Mouse (Mus musculus) liver, adult 2 months (tissue): ENCODE data around the gene Fam213a. TPM values are rescaled to one million over a fixed set of nuclear protein-coding genes. Genes with fewer than 3 reads are reported as not detected.
"Not testable (repeated sequence)": the region's sequence is repeated elsewhere in the genome, so short reads cannot be mapped to it uniquely, and the experiment has no call there.

Experiments
- DNase-seq: peaks from one replicate; pipeline ENCODE4 v3.0.0-alpha.2; 2011; ENCODE audit warnings: low read depth, low spot score; ENCODE audit errors: extremely low read depth
- H3K27ac ChIP-seq: fragments of 200-500 bp; replicated peaks from 2 replicates; pipeline ENCODE4 v1.5.1; 2012; ENCODE audit warnings: low read depth, mild to moderate bottlenecking, control low read depth, inconsistent platforms, low read length; ENCODE audit not compliant: insufficient read depth
- H3K27me3 ChIP-seq: fragments of 200-500 bp; 2 replicates; pipeline ENCODE4 v1.6.1; 2012; ENCODE audit warnings: mild to moderate bottlenecking, moderate library complexity, low read length, inconsistent platforms; ENCODE audit not compliant: control insufficient read depth, insufficient read depth
- H3K36me3 ChIP-seq: fragments of 200-500 bp; 2 replicates; pipeline ENCODE4 v1.6.1; 2012; ENCODE audit warnings: low read length, inconsistent platforms; ENCODE audit not compliant: control insufficient read depth, insufficient read depth
- H3K4me1 ChIP-seq: fragments of 200-500 bp; 2 replicates; pipeline ENCODE4 v1.6.1; 2011; ENCODE audit warnings: low read length; ENCODE audit not compliant: control insufficient read depth, insufficient read depth
- H3K4me3 ChIP-seq: fragments of 200-500 bp; 2 replicates; pipeline ENCODE4 v1.5.1; 2011; ENCODE audit warnings: low read depth, mild to moderate bottlenecking, control low read depth, low read length, moderate library complexity; ENCODE audit not compliant: insufficient read depth
- H3K79me2 ChIP-seq: fragments of 200-500 bp; 2 replicates; pipeline ENCODE4 v1.6.1; 2012; ENCODE audit warnings: inconsistent platforms, mild to moderate bottlenecking, low read length, moderate library complexity; ENCODE audit not compliant: control insufficient read depth, insufficient read depth
- H3K9ac ChIP-seq: fragments of 200-500 bp; 2 replicates; pipeline ENCODE4 v1.6.1; 2012; ENCODE audit warnings: low read depth, mild to moderate bottlenecking, control low read depth, inconsistent platforms, low read length
- CTCF ChIP-seq: fragments of 200-500 bp; IDR thresholded peaks from 2 replicates; pipeline ENCODE4 v1.5.1; 2011; ENCODE audit warnings: low read depth, low read length, control low read depth
- POLR2A ChIP-seq: fragments of 200-500 bp; IDR thresholded peaks from 2 replicates; pipeline ENCODE4 v1.6.1; 2011; ENCODE audit warnings: low read length, control low read depth; ENCODE audit not compliant: insufficient read depth; ENCODE audit errors: extremely low read depth
- WGBS: fragments of 180-500 bp; shearing (Covaris S2); methylation state at CpG from one replicate; pipeline ENCODE4 v1.1.7; 2018; 5-methylcytosine and 5-hydroxymethylcytosine counted together
- polyA plus RNA-seq: library from polyadenylated mRNA; depleted of rRNA; stranded (reverse); fragments of >200 nt; gene quantifications from 2 replicates; pipeline ENCODE4 v1.2.3, GENCODE M21; 2012; rRNA removed
- total RNA-seq: library from RNA; depleted of rRNA; stranded (reverse); fragments of >200 nt; gene quantifications from 2 replicates; pipeline ENCODE4 v1.2.3, GENCODE M21; 2014; rRNA removed

Gene Fam213a
- total RNA-seq = 63.2 and 66.3 TPM in 2 replicates
- 25.5 and 42.2 TPM in 2 replicates for polyA plus RNA-seq

DNA sequence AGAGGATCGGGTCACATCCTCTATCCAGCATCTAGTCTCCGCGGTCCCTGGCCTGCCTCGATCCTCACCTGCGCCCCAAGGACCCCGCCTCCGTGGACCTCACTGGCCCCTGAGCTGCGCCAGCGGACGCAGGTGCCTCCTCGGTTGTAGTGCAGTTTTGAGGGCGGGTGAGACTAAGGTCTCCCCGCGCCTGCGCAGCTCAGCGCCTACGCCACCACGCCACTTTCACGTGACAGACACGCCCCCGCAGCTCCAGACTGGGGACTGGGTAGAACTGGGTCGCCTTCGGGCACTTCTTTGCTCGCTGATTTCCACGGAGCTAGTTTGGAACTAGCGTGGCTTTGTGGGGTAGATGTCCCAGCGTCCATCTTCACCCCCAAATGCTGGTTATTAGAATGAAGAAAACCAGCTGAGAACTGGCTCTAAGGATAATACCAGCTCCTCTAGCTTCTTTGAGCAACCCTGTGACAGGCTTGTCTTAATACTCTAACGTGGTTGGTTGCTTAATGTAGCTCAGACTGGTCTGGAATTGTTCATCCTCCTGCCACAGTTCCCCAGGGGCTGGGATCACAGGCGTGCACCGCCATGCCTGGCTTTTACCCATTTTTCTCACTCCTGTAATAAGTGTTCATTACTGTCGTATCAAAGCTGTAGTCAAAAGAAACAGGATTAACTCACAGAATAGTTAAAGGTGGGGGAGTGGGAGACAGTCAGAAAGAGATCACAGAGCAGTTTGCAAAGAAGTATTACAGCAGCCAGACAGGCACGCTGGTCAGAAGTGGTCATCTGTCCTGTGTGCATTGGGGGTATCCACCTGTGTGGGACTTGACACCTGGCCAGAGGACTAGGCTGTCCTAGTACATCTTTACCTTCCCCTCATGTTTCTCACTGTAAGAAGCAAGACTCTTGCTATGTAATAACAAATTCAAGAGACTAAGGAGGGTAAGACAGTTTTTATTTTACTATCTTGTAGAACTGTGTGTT, at the start of gene Fam213a:
Gene Fam213a, minus strand, starts transcription at position 159 of the 984 bp plus-strand sequence.
- H3K9ac ChIP-seq = peak within 1 kb of the TSS; percentile 82
- no peaks in the 10 kb centered on the region for H3K79me2 ChIP-seq
- peak; percentile 81 for DNase-seq
- 6% methylated on average over 32 of the region's 32 CpGs for WGBS
- H3K4me3 ChIP-seq = peak within 1 kb of the TSS; percentile 76
- peak within 1 kb of the TSS; percentile 52 for H3K27ac ChIP-seq
- H3K27me3 ChIP-seq = no peaks in the 10 kb centered on the region
- TF ChIP-seq POLR2A = peak; percentile 73
- TF ChIP-seq CTCF = no peak
- H3K36me3 ChIP-seq = no peaks in the 10 kb centered on the region
- peaks cover 8% of the 10 kb centered on the region; the same call in 1 of the 2 replicates for H3K4me1 ChIP-seq

DNA sequence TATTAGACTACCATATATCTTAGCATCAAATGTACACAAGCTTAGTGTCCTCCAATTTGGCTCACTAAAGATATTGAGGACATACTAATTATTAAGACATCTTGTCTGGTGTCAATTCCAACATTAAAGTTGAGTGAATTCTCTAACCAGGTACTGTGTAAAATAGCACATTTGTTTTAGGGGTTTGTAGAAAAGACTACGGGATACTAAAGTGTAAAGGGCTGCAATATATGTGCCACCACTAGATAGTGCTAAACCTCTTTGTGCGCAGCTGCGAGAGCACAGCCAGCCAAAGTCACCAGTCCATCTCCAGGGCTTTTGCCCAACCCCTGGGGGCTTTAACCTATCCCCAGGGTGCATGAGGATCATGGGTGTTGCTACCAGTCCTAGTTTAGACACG, 39.6 kb upstream of the Fam213a start:
- not testable (repeated sequence) for H3K79me2 ChIP-seq, H3K9ac ChIP-seq, H3K4me3 ChIP-seq, H3K27ac ChIP-seq, H3K36me3 ChIP-seq, H3K4me1 ChIP-seq, DNase-seq, H3K27me3 ChIP-seq
- 27% methylated on average over 3 of the region's 4 CpGs for WGBS

GRCm38 (mm10) chr14:41052481-41052880, 38.9 kb upstream of the Fam213a start:
- TF ChIP-seq POLR2A (no peak), CTCF (peak; percentile 15; the same call in 1 of the 2 replicates)
- Histone ChIP-seq H3K27ac (no peak overlapping the region), H3K79me2 (no peaks in the 10 kb centered on the region), H3K36me3 (no peaks in the 10 kb centered on the region), H3K4me1 (no peaks in the 10 kb centered on the region), H3K4me3 (no peak overlapping the region), H3K27me3 (no peaks in the 10 kb centered on the region), H3K9ac (no peak overlapping the region)
- no peak for DNase-seq
- WGBS = 70% methylated on average over 5 of the region's 5 CpGs

- no peaks in the 10 kb centered on the region for H3K36me3 ChIP-seq
- TF ChIP-seq CTCF = no peak
- TF ChIP-seq POLR2A = no peak
- H3K9ac ChIP-seq = no peak overlapping the region
- H3K4me3 ChIP-seq = no peak overlapping the region
- no peaks in the 10 kb centered on the region for H3K27me3 ChIP-seq
- WGBS = 69% methylated on average over 6 of the region's 6 CpGs
- no peaks in the 10 kb centered on the region for H3K79me2 ChIP-seq
- no peak for DNase-seq
- no peak overlapping the region for H3K27ac ChIP-seq
- no peaks in the 10 kb centered on the region for H3K4me1 ChIP-seq
Measured at GRCm38 (mm10) chr14:41050471-41050870, 36.9 kb upstream of the Fam213a start.

GRCm38 (mm10) chr14:41047402-41047801, 33.8 kb upstream of the Fam213a start:
- 80% methylated on average over 2 of the region's 2 CpGs for WGBS
- no peak overlapping the region for H3K27ac ChIP-seq
- no peaks in the 10 kb centered on the region for H3K27me3 ChIP-seq
- no peaks in the 10 kb centered on the region for H3K4me1 ChIP-seq
- no peaks in the 10 kb centered on the region for H3K79me2 ChIP-seq
- TF ChIP-seq POLR2A (no peak), CTCF (no peak)
- no peak overlapping the region for H3K4me3 ChIP-seq
- DNase-seq = no peak
- no peak overlapping the region for H3K9ac ChIP-seq
- H3K36me3 ChIP-seq = no peaks in the 10 kb centered on the region
